Mouse (Mus musculus) ES-E14 (cell line): ENCODE data around the gene Hmgn1.

ENCODE experiments used
- CHD2 ChIP-seq: IDR thresholded peaks from 2 replicates; pipeline ENCODE4 v1.6.1; 2014; ENCODE audit warnings: mild to moderate bottlenecking, low read depth, low read length, inconsistent platforms
- HCFC1 ChIP-seq: IDR thresholded peaks from 2 replicates; pipeline ENCODE4 v1.6.1; 2012; ENCODE audit warnings: low read length, inconsistent platforms, borderline replicate concordance; ENCODE audit not compliant: insufficient read depth

DNA sequence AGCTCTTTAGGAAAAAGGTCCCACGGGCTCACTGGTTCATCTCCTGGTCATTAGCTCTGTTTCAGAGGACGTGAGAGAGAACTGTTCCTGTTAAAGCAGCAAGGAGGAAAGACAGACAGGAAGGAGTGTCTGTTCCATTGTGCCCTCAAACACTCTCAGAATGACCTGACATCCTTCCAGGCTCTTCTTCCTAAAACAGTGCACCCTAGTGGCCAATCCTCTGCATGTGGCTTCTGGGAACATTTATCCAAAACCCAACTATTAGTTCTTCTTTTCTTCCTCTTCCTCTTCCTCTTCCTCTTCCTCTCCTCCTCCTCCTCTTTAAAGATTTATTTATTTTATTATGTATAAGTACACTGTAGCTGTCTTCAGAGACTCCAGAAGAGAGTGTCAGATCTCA lies 24.5 kb downstream of the Hmgn1 start:
- TF ChIP-seq CHD2 (no peak), HCFC1 (no peak)
